ENCODE assay signal across 8 mouse cellular contexts in the genomic region with DNA sequence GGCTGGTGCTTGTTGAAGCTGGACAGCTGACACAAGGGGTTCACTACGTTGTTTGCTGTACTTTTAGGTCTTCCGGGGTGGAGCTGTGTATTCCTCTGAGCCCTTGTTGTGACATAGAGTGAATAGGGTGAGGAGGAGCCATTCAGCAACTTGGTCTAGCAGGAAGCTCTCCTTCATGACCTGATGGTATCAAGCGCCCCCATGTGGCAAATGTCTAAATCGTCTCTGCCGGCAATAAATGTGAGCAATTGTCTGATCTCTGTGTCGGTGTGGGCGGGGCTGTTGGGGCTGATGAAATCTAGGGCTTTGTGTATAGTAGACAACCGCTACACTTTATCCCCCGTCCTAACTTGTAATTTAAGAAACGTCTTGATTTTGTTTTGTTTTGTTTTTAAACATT.
A peak's percentile ranks its signal among the peaks of the same experiment; 100 is the strongest.
DNase-seq lines count a peak whose midpoint lies in the region; ATAC-seq and TF ChIP-seq lines count a peak whose summit lies in the region.

No protein-coding gene starts in this region.

- TF ChIP-seq CTCF in cortical plate, adult 2 months (IDR thresholded peaks at IDR 0.05; ENCODE audit: extremely low read depth, insufficient read depth, low read length) = peak; percentile 84
- TF ChIP-seq CTCF in hindbrain, postnatal 0 days (IDR thresholded peaks at IDR 0.05; ENCODE audit: low read depth) = peak; percentile 91
- TF ChIP-seq CTCF in left cerebral cortex, adult 2 months (IDR thresholded peaks at IDR 0.05) = peak; percentile 78

- no peaks in the 10 kb centered on the region for H3K9me3 ChIP-seq in hindbrain, postnatal 0 days (ENCODE audit: low read length)
- H3K9me3 ChIP-seq in megakaryocyte, embryonic 14.5 days = no peaks in the 10 kb centered on the region

- peak; percentile 99 for ATAC-seq in activated CD4-positive, CD25-positive, alpha-beta regulatory T cell, adult 4 months
- peak; percentile 92 for ATAC-seq in hindbrain, postnatal 0 days

- intact Hi-C loops in left cerebral cortex, adult 2 months (cut with DNase I) = loop anchor here (1.0 to 5.0 kb wide), 3 partner anchors 121 to 318 kb away; a partner anchor contains a TSS

- H3K36me3 ChIP-seq in hindbrain, postnatal 0 days (ENCODE audit: insufficient read depth, low read length) = no peaks in the 10 kb centered on the region
- no peaks in the 10 kb centered on the region for H3K36me3 ChIP-seq in megakaryocyte, embryonic 14.5 days (replicated peaks; ENCODE audit: low read length)

- no peak overlapping the region for H3K9ac ChIP-seq in hindbrain, postnatal 0 days (replicated peaks; ENCODE audit: low read length)

- peak overlapping the region; percentile 24; the same call in 1 of the 2 replicates for H3K4me2 ChIP-seq in hindbrain, postnatal 0 days (ENCODE audit: low read depth, low read length)

- 3% methylated on average over 10 of the region's 10 CpGs for WGBS in hindbrain, postnatal 0 days

- peak; percentile 68 to 75 for DNase-seq in gastrocnemius, adult 8-10 months (ENCODE audit: low spot score in 2 of 2)
- peak; percentile 95 for DNase-seq in hindbrain, postnatal 0 days (ENCODE audit: low spot score)
- peak; percentile 84 to 88 for DNase-seq in left cerebral cortex, adult 2 months (ENCODE audit: extremely low spot score in 1 of 2, low spot score in 2 of 2)
- DNase-seq in right cerebral cortex, adult 2 months (ENCODE audit: low spot score in 2 of 2) = peak; percentile 86 to 93
- DNase-seq in urinary bladder, postnatal 10 days (ENCODE audit: low spot score) = peak; percentile 57

- no peak overlapping the region for H3K4me3 ChIP-seq in cortical plate, adult 2 months (ENCODE audit: insufficient read depth, low read length)
- no peak overlapping the region for H3K4me3 ChIP-seq in hindbrain, postnatal 0 days (ENCODE audit: low read length)
- H3K4me3 ChIP-seq in left cerebral cortex, adult 2 months = no peak overlapping the region
- peak overlapping the region; percentile 82 for H3K4me3 ChIP-seq in megakaryocyte, embryonic 14.5 days (replicated peaks)

- H3K27me3 ChIP-seq in hindbrain, postnatal 0 days (ENCODE audit: insufficient read depth, low read length) = no peaks in the 10 kb centered on the region
- H3K27me3 ChIP-seq in megakaryocyte, embryonic 14.5 days (replicated peaks) = no peaks in the 10 kb centered on the region

- H3K27ac ChIP-seq in cortical plate, adult 2 months (ENCODE audit: insufficient read depth, low read length) = no peak overlapping the region
- H3K27ac ChIP-seq in hindbrain, postnatal 0 days = no peak overlapping the region
- H3K27ac ChIP-seq in left cerebral cortex, adult 2 months = no peak overlapping the region

- no peak for TF ChIP-seq POLR2A in cortical plate, adult 2 months (IDR thresholded peaks at IDR 0.05; ENCODE audit: extremely low read depth, insufficient read depth, low read length)

- no peaks in the 10 kb centered on the region for H3K4me1 ChIP-seq in cortical plate, adult 2 months (ENCODE audit: control insufficient read depth, insufficient read depth, low read length)
- H3K4me1 ChIP-seq in hindbrain, postnatal 0 days (ENCODE audit: insufficient read depth, low read length) = no peaks in the 10 kb centered on the region
- H3K4me1 ChIP-seq in megakaryocyte, embryonic 14.5 days = peaks cover 48% of the 10 kb centered on the region
